Mouse (Mus musculus): ENCODE measurements at regions not wholly inside any gene's neighbourhood (a gene's known extent, or its start where the extent isn't known, plus 50 kb on each side); places are given as distances from the start of the nearest gene placed in this dataset.

DNA sequence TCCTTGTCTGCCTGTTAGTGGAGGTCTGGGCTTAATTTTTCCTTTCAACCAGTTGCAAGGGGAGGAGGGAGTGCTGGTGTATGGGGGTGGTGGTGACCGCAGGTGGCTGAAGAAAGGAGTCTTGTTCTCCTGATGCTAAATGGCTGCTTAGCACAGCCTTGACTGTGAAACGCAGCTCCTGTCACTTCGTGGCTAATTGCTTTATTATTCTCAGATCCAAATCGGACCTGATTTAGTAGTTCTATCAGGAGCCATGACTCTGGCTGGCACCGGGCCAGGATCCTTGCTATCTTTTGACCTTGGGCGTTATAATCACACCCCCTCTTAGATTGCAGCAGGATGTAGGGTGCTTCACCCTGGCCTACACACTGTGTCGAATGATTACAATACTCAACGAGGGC is 726.8 kb downstream of the Bcl11a start:
- no peak for DNase-seq (ENCODE audit: low spot score)

DNA sequence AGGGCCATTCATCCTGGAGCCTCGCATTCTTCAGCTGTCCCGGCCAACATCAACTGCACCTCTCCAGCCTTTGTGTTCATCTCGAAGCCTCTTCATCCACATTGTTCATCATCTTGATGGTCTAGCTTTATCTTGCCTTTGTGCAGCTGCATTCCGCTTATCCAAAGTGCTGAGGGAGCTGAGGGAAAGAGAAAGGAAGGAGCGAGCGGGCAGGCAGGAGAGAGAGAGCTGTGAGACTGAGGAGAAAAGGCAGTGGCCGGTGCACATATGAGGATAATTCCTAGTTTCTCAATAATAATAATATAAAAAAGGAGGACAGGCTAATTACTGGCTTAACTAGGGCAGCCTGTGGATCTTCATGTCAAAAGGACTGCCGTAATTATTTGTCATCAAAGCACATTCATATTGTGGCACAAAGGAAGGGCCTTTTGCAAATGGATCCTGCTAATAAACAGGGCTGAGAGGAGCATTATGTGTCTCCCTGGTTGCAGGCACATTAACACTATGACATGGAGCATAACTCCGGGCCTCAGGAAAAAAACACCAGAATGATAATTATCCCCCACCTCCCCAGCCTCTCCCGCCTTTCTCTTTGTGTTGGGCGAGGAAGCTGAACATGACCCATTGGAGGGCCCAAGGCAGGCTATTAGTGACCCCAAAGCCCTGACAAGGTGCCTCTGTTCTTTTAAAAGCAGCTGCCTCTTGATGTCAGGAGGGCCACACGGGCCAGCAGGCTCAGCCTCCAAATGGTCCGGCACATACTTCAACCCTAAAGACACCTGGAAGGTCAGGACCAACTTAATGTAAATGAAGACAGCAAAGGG is 751.9 kb downstream of the Bcl11a start:
- DNase-seq (ENCODE audit: low spot score) = no peak

DNA sequence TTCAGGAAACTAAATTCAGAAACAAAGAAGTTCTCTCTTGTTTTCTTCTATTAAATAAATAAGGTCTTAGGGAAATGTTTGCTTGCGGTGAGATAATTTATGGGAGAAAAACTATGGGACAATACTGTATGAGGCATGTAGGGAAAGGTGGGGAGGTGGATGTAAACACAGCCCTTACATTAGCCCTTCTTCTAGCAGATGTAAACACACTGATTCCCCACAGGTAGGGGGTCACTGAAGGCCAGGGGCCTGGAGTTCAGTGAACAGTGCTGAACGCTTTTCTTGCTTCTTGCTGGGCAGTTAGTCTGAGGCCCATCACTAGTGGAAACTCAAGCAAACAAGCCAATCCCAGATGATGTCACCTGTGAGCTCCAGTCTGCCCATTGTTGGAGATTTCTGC is 752.6 kb downstream of the Bcl11a start:
- DNase-seq (ENCODE audit: low spot score) = no peak

GRCm38 (mm10) chr11:24843839-24844738 is 766.2 kb downstream of the Bcl11a start:
- DNase-seq (ENCODE audit: low spot score) = no peak

DNA sequence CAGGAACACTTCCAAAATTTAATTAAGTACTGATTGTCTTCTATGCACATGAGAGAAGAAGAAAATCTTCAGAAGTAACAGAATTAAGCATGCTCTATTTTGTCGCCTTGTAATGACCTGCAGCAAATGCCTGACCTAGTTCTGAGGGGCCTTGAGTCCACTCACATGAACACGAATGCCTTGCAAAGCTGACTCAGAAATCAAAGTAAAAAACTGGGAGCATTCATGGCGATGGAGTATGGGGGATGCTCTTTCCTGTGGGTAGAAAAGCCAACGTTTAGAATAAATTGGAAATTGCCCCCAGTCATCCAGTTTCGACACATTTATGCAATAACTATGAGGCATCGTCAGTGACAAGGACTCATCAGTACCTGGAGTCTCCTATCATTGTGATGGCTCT is 779.1 kb downstream of the Bcl11a start:
- no peak for DNase-seq (ENCODE audit: low spot score)

DNA sequence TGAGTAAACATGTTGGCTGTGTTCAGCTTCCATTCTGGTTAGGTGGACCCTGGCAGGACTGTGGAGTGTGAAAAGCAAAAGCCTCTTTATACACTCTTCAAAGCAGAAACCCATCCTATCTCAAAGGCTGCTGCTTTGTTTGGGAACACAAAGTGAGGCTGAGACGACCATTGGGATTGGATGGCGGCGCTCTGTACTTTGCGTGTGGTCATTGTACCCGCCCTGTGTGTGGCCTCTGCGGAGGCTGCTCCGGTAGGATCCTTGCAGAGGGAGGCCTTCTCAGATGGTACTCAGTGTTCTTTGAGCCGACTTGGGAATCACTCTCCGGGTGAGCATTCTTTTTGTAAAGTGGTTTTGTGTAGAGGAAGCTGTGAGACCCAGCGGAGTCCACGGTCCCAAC is 786.8 kb downstream of the Bcl11a start:
- DNase-seq (ENCODE audit: low spot score) = no peak

DNA sequence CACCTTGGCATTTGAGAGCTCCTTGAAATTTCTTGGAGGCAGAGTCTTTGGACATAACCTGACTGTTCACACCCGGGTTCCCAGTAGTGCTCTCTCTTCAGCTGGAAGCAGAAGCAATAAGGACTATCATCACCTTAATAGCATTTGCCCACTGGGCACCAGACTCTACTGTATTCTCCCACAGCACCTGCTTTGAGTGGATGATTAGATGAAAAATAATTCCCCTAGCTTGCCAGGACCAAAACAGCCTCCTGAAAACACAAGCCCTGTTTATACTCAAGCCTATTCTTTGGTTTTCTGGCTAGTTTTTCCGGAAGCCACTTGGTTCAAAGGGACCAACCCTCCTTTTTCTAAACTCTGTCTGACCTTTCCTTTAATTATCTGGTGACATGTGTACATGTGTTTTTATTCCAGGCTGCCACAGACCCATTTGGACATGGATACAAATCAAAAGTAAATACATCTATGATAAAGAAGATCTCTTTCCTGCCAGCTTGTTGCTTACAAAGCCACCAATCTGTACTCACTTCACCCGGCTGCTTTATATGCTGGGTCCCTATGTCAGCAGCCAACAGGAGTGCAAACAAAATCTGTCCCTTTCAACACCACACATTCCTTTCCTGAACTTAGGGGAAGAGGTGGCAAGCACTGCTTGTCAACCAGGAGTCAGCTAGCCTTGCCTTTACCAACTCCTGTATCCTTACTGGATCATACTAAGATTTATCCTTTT is 787.4 kb downstream of the Bcl11a start:
- DNase-seq (ENCODE audit: low spot score) = no peak
